Mouse (Mus musculus) liver, embryonic 12.5 days (tissue): ENCODE data around the gene Sytl1. TPM values are rescaled to one million over a fixed set of nuclear protein-coding genes. Genes with fewer than 3 reads are reported as not detected.

Source experiments
- ATAC-seq: fragments of 200-750 bp; cut with Nextera tagmentation; 2 replicates; pipeline ENCODE4 v1.8.0; 2017; ENCODE audit warnings: moderate number of reproducible peaks, mild to moderate bottlenecking, moderate library complexity
- H3K27ac ChIP-seq: fragments of 300-500 bp; sonication (generic); 2 replicates; pipeline ENCODE4 v1.5.1; 2016; ENCODE audit warnings: mild to moderate bottlenecking
- H3K27me3 ChIP-seq: fragments of 300-500 bp; sonication (generic); replicated peaks from 2 replicates; pipeline ENCODE4 v1.6.1; 2016; ENCODE audit warnings: mild to moderate bottlenecking, moderate library complexity
- H3K36me3 ChIP-seq: fragments of 300-500 bp; sonication (generic); 2 replicates; pipeline ENCODE4 v1.6.1; 2016; ENCODE audit warnings: mild to moderate bottlenecking, moderate library complexity
- H3K4me1 ChIP-seq: fragments of 300-500 bp; sonication (generic); 2 replicates; pipeline ENCODE4 v1.6.1; 2016
- H3K4me2 ChIP-seq: fragments of 300-500 bp; sonication (generic); 2 replicates; pipeline ENCODE4 v1.6.1; 2016; ENCODE audit warnings: mild to moderate bottlenecking, moderate library complexity
- H3K4me3 ChIP-seq: fragments of 300-500 bp; sonication (generic); 2 replicates; pipeline ENCODE4 v1.5.1; 2016; ENCODE audit warnings: mild to moderate bottlenecking, moderate library complexity
- H3K9ac ChIP-seq: fragments of 300-500 bp; sonication (generic); 2 replicates; pipeline ENCODE4 v1.6.1; 2016; ENCODE audit warnings: mild to moderate bottlenecking, moderate library complexity
- H3K9me3 ChIP-seq: fragments of 300-500 bp; sonication (generic); replicated peaks from 2 replicates; pipeline ENCODE4 v1.6.1; 2016; ENCODE audit warnings: mild to moderate bottlenecking, moderate library complexity
- WGBS: fragments of 180-500 bp; shearing (Covaris S2); methylation state at CpG from one replicate; pipeline ENCODE4 v1.1.7; 2016; ENCODE audit not compliant: insufficient replicate concordance; 5-methylcytosine and 5-hydroxymethylcytosine counted together
- polyA plus RNA-seq: library from polyadenylated mRNA; unstranded; fragments of >200 nt; fragmentation: Nextera tagmentation; extraction: Ambion mirVana; gene quantifications from 2 replicates; pipeline ENCODE4 v1.2.1, GENCODE M21; 2016

Sytl1 gene
- polyA plus RNA-seq, 1 experiment from 2014 or later: 0.46 TPM

DNA sequence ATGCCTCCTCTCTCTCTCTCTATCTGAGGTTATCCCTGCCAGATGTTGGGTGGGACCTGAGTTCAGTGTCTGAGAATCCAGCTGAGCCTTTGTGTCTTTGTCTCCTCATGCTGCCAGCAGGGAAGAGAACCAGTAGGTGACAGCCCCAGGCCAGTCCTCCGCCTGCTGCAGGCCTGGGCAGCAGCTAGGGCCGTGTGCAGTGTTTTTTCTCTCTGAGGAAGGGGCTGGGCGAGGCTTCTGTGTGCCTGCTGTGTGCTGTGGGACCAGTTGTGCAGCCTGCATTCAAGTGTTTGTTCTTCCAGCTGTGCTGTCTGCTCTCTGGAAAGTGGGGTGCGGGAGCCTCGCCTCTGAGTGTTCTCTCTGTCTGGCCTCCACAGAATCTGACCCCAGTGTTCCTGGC is 39.0 kb downstream of the Sytl1 start:
- no peak overlapping the region for H3K27ac ChIP-seq
- no peak overlapping the region for H3K4me2 ChIP-seq
- H3K27me3 ChIP-seq: peaks cover 67% of the 10 kb centered on the region
- ATAC-seq: no peak
- no peak overlapping the region for H3K4me3 ChIP-seq
- H3K9me3 ChIP-seq: no peaks in the 10 kb centered on the region
- H3K9ac ChIP-seq: no peak overlapping the region
- 52% methylated on average over 5 of the region's 5 CpGs for WGBS
- no peaks in the 10 kb centered on the region for H3K36me3 ChIP-seq
- H3K4me1 ChIP-seq: peaks cover 9% of the 10 kb centered on the region; the same call in 1 of the 2 replicates

DNA sequence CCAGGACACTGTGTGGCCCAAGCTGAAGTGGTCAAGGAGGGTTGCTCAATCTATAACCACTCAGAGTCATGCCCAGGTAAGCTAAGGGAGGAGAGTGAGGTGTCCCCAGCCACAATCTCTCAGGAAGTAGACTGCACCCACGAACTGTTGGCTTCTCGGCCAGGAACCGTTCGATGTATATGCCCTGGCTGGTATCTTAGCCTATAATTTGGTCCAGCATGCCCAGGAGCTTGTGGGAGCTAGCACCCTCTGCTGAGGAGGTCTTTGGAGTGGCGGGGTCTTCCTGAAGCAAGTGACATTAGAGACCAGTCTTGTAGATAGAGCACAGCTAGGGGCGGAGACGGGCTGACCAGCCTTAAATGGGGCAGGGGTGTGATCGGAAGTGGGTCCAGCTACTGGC is 41.2 kb downstream of the Sytl1 start:
- Histone ChIP-seq H3K36me3 (no peaks in the 10 kb centered on the region), H3K9ac (no peak overlapping the region), H3K4me3 (no peak overlapping the region), H3K9me3 (no peaks in the 10 kb centered on the region), H3K27me3 (peaks cover 83% of the 10 kb centered on the region), H3K4me1 (peaks cover 9% of the 10 kb centered on the region; the same call in 1 of the 2 replicates), H3K27ac (no peak overlapping the region), H3K4me2 (no peak overlapping the region)
- ATAC-seq: no peak
- WGBS: 65% methylated on average over 8 of the region's 8 CpGs

DNA sequence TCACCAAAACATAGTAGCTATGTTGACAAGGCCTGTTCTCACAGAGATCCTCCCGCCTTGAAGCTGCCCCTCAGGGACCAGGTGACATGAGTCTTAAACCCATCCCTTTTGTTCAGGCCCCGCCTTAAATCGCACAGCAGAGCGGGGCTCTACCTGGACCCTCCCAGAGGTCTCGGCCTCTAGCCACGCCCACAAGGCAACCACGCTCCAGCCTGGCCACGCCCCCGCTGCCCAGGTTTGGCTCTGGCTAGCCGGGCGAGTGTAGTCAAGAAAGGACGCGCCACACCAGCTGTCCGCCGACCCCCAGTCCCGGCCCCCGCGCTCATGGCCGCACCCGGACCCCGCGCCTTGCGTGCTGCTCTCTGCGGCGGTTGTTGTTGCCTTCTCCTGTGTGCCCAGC is 42.3 kb downstream of the Sytl1 start:
- Histone ChIP-seq H3K4me1 (peaks cover 9% of the 10 kb centered on the region; the same call in 1 of the 2 replicates), H3K9ac (peak overlapping the region; percentile 5; the same call in 1 of the 2 replicates), H3K27ac (no peak overlapping the region), H3K4me3 (peak overlapping the region; percentile 31), H3K27me3 (peaks cover 84% of the 10 kb centered on the region), H3K4me2 (peak overlapping the region; percentile 62), H3K36me3 (no peaks in the 10 kb centered on the region), H3K9me3 (no peaks in the 10 kb centered on the region)
- 6% methylated on average over 25 of the region's 25 CpGs for WGBS
- ATAC-seq: 0 out of 2 replicates have a peak, but pooled peaks have one; percentile 32

DNA sequence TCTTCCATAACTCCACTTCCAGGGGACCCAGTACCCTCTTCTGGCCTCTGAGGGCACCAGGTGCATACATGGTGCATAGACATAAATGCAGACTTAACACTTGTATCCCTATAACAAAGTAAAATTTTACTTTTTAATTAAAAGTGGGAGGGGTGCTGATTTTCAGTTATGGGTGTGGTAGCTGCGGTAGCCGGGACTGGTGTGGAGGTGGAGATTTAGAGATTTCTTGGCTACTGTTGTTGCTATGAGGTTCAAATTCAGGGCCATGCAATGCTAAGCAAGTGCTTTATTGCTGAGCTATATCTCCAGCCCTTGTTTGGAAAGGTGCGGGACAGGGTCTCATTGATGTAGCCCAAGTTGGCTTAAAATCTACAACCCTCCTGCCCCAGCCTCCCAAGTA is 44.2 kb downstream of the Sytl1 start:
- WGBS: 50% methylated on average over 3 of the region's 3 CpGs
- peaks cover 92% of the 10 kb centered on the region for H3K27me3 ChIP-seq
- no peak for ATAC-seq
- no peaks in the 10 kb centered on the region for H3K36me3 ChIP-seq
- H3K4me1 ChIP-seq: peaks cover 9% of the 10 kb centered on the region; the same call in 1 of the 2 replicates
- no peak overlapping the region for H3K27ac ChIP-seq
- H3K4me3 ChIP-seq: no peak overlapping the region
- no peak overlapping the region for H3K4me2 ChIP-seq
- H3K9me3 ChIP-seq: no peaks in the 10 kb centered on the region
- no peak overlapping the region for H3K9ac ChIP-seq

DNA sequence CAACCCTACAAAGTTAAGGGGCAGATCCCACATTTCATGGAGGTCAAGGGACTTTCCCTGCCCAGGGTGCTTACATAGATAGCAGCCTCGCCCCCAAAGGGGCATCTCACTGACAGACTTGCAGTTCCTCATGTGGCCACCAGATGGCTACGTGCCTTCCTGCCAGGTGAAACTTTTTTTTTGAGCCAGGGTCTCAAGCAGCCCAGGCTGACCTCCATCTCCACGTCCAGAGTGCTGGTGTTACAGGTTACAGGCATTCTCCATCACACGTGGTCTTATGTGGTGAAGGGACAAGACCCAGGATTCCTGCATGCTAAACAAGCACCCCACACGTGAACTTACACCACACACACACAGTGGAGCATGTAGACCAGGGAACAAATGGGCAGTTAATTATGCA is 45.3 kb downstream of the Sytl1 start:
- no peak for ATAC-seq
- Histone ChIP-seq H3K4me1 (peaks cover 19% of the 10 kb centered on the region), H3K4me3 (no peak overlapping the region), H3K9me3 (no peaks in the 10 kb centered on the region), H3K27ac (no peak overlapping the region), H3K27me3 (peaks cover 92% of the 10 kb centered on the region), H3K9ac (no peak overlapping the region), H3K36me3 (no peaks in the 10 kb centered on the region), H3K4me2 (no peak overlapping the region)
- WGBS: 5% methylated on average over 5 of the region's 5 CpGs

DNA sequence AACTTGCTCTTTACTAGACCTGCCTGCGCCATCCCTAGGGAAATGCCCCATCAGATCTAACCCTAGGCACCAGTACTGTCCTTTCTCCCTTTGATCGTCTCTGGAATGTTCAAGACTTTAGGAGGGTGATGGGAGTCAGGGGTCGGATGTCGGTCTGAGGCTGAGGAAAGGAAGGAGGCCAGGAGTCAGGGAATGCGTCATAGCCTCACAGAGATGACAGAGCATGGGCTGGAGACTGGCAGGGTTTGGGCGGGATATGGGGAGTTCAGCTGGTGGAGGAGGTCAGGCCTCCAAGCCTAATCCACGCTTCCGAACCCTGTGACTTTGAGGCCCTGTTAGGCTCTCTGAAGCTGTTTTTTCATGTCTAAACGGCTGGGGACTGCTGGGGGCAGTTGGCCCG is 49.3 kb downstream of the Sytl1 start:
- Histone ChIP-seq H3K9ac (no peak overlapping the region), H3K27me3 (peaks cover 92% of the 10 kb centered on the region), H3K9me3 (no peaks in the 10 kb centered on the region), H3K4me2 (peak overlapping the region; percentile 95; the same call in 1 of the 2 replicates), H3K4me3 (no peak overlapping the region), H3K36me3 (no peaks in the 10 kb centered on the region), H3K4me1 (peaks cover 19% of the 10 kb centered on the region), H3K27ac (no peak overlapping the region)
- ATAC-seq: no peak
- WGBS: 27% methylated on average over 10 of the region's 10 CpGs

DNA sequence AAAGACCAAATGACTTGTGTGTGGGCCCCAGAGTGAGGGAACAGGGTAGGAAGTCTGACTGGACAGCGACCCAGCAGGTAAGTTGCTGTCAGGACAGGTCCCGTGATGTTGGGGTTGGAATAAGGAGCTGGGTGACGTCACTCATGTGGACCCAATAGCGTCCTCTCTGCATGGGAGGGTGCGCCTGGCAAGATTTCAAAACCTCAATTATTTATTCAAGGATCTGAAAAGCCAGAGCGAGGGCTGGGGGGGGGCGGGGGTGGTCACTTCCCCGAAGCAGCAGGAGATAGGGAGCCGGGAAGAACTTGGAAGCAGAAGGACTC is 49.7 kb downstream of the Sytl1 start:
- Histone ChIP-seq H3K4me3 (no peak overlapping the region), H3K36me3 (no peaks in the 10 kb centered on the region), H3K27ac (no peak overlapping the region), H3K4me2 (peak overlapping the region; percentile 95), H3K9ac (no peak overlapping the region), H3K4me1 (peaks cover 19% of the 10 kb centered on the region), H3K27me3 (peaks cover 92% of the 10 kb centered on the region), H3K9me3 (no peaks in the 10 kb centered on the region)
- ATAC-seq: no peak
- WGBS: 4% methylated on average over 9 of the region's 9 CpGs

DNA sequence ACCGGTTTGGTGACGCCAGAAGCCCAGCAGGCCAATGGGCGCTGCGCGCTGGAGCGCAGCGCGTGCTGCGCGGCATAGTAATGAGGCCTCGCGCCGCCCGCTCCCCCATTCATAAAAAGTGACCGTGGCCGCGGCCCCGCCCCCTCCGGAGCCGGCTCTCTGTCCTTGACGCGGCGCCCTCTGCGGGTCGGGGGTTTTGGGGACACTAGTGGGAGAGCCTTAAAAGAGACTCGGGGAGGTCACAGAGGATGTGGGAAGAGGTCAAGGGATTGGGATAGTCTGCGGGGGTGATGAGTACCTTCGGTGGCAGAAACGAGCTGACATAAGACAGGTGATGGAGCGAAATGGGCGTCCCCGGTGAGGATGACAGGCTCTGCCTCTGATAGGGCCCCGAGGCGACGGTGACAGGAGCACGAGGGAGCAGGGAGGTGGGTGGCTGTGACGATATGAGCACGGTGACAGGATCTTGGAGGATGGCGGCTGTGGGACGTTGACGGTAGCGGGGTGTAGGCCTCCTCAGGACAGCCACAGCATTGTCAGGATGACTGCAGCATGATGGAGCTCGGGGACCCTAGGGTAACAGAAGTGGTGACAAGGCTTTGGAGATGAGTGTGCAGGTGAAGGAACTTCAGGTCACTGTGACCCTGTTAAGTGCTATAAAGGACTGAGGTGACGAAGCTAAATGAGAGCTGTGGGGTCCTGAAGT is 50.2 kb downstream of the Sytl1 start:
- peaks cover 92% of the 10 kb centered on the region for H3K27me3 ChIP-seq
- H3K9ac ChIP-seq: peak overlapping the region; percentile 54; the same call in 1 of the 2 replicates
- ATAC-seq: peak; percentile 79
- peaks cover 19% of the 10 kb centered on the region for H3K4me1 ChIP-seq
- H3K4me2 ChIP-seq: peak overlapping the region; percentile 95
- peak overlapping the region; percentile 65 for H3K4me3 ChIP-seq
- no peak overlapping the region for H3K27ac ChIP-seq
- WGBS: 3% methylated on average over 44 of the region's 44 CpGs
- no peaks in the 10 kb centered on the region for H3K36me3 ChIP-seq
- H3K9me3 ChIP-seq: no peaks in the 10 kb centered on the region

DNA sequence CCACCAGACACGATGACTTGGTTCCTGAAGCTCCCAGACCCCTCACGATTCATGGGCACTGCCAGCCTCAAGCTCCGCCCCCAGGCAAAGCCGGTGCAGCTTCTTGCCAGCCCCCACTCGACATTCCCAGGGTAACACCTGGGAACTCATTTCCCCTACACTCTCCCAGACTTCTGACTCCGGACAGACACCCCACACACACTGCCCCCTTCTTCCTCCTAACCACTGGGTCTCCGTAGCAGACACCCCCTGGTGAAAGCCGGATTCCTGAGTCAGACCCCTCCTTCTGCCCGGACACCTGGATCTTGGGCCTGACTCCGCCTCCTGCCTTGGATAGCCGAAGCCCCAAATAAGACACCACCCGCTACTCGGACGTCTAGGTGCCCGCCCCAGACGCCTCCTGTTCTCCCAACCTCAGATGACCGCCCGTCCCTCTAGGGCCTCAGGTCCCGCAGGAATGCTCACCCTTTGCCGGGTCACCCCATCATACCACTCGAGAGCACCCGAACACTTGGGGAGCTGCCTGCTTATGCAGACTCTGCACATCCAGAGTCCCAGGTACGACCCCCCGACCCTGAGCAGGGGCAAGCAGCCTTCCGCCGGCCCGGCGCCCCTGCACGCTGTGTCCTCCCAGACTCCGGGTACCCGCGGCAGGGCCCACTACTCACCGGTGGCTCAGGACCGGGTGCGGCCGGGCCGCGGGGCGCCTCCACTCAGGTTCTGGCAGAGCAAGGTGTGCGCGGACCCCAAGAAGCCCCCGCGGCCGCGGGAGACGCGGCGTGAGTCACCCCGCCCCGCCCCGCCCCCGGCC is 51.0 kb downstream of the Sytl1 start, which contains the start of the genes Cd164l2 and Gpr3:
Gene Cd164l2 (plus strand): TSS at position 381 of the 811 bp plus-strand sequence.
Gene Gpr3 (minus strand): TSS at position 786 of the 811 bp plus-strand sequence.
- Histone ChIP-seq H3K27me3 (peaks cover 86% of the 10 kb centered on the region), H3K36me3 (no peaks in the 10 kb centered on the region), H3K9ac (peak within 1 kb of the TSS; percentile 54), H3K4me1 (peaks cover 19% of the 10 kb centered on the region), H3K27ac (no peak within 1 kb of the TSS), H3K9me3 (no peaks in the 10 kb centered on the region), H3K4me3 (peak within 1 kb of the TSS; percentile 65), H3K4me2 (peak within 1 kb of the TSS; percentile 95)
- ATAC-seq: peak; percentile 36; the same call in 1 of the 2 replicates
- WGBS: 2% methylated on average over 52 of the region's 52 CpGs

DNA sequence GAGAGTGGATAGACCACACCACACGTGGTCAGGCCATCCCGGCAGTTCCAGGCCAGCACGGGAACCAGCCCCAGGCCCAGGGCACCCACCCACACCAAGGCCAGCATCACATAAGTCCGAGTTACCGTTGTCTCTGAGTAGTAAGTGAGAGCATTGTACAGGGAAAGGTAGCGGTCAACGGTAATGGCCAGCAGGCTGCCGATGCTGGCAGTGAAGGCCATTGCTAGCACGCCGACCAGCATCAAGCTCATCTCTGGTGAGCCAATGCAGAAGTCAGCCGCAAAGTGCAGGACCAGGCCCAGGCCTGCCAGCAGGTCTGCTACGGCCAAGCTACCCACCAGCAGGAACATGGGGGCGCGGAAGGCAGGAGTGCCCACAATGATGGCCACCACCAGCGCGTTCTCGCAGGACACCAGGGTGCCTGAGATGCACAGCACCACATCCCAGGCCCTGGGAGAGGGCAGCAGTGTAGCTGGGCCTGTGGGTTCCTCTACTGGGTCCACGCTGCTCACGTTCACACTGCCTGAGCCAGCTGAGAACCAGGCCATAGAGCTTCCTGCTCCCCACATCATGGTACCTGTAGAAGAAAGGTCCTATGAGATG is 52.0 kb downstream of the Sytl1 start:
- Histone ChIP-seq H3K4me1 (peaks cover 19% of the 10 kb centered on the region), H3K9me3 (no peaks in the 10 kb centered on the region), H3K36me3 (no peaks in the 10 kb centered on the region), H3K9ac (no peak overlapping the region), H3K27me3 (peaks cover 80% of the 10 kb centered on the region), H3K4me2 (no peak overlapping the region), H3K27ac (no peak overlapping the region), H3K4me3 (no peak overlapping the region)
- 81% methylated on average over 19 of the region's 19 CpGs for WGBS
- no peak for ATAC-seq

DNA sequence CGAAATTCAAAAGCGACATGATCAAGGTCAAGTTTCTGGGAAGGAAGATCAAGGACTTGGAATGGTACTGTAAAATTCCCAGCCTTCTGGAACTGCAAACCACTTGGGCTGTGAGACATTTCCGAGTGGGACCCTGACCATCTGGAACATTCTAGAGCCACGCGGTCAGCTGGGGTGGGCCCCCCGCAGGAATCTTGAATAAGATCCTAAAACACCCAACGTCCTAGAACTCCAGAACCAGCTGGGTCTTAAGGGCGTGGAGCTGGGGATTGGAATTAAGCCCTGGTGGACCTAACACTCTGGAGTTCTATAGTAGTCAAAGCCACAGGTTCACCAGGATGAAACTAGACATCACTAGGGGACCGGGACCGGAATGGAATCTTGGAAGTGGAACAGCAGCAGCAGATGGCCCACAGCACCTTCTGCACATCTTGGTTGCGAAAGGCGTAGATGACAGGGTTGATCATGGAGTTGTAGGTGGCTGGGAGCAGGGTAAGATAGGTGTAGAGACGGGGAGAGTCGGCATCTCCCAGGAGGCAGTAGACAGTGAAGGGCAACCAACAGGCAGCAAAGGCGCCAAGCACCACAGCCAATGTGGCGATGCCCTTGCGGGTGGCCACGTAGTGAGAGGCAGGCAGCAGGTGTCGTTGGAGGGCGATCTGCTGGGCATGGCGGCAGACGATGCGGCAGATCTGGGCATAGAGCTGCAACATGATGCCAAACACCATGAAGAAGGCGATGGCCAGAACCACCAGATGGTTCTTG is 52.7 kb downstream of the Sytl1 start:
- ATAC-seq: no peak
- H3K27me3 ChIP-seq: peaks cover 74% of the 10 kb centered on the region
- peaks cover 19% of the 10 kb centered on the region for H3K4me1 ChIP-seq
- no peak overlapping the region for H3K9ac ChIP-seq
- 84% methylated on average over 24 of the region's 24 CpGs for WGBS
- H3K4me3 ChIP-seq: no peak overlapping the region
- no peaks in the 10 kb centered on the region for H3K36me3 ChIP-seq
- no peaks in the 10 kb centered on the region for H3K9me3 ChIP-seq
- no peak overlapping the region for H3K4me2 ChIP-seq
- H3K27ac ChIP-seq: no peak overlapping the region
